In genomic region chr11:22839456-22839855, GRCm38 (mm10) we compare ENCODE assay signal across 13 mouse cellular contexts.
"Had no signal": no experiment of that assay in that cellular context is flagged by ENCODE, and none has a peak within 500 bp of the region (broad histone marks: within the 10 kb centered on the region; RNA-seq: fewer than 3 reads in every experiment).

No protein-coding gene starts in this region.

- H3K36me3 ChIP-seq: intestine, embryonic 15.5 days; limb, embryonic 10.5 days; midbrain, embryonic 12.5 days had no signal

- H3K4me1 ChIP-seq: limb, embryonic 10.5 days; midbrain, embryonic 12.5 days had no signal

- H3K27me3 ChIP-seq: intestine, embryonic 15.5 days; liver, embryonic 15.5 days; midbrain, embryonic 12.5 days had no signal

- H3K27ac ChIP-seq: intestine, embryonic 15.5 days; left cerebral cortex, adult 2 months; limb, embryonic 10.5 days; liver, embryonic 15.5 days; midbrain, embryonic 12.5 days had no signal

- H3K4me3 ChIP-seq: intestine, embryonic 15.5 days; left cerebral cortex, adult 2 months; limb, embryonic 10.5 days; liver, embryonic 15.5 days; midbrain, embryonic 12.5 days had no signal

- DNase-seq: kidney, adult 18-20 months; kidney, postnatal 14 days; lung, adult 2 months; lung, postnatal 36 days; right cerebral cortex, adult 18-20 months; right cerebral cortex, postnatal 25 days; thymus, adult 18-20 months; thymus, postnatal 36 days had no signal
